Mouse (Mus musculus) cerebellum, adult 8-10 months (tissue): Measurements from ENCODE around the gene Iqgap2.
A peak's percentile ranks its signal among the peaks of the same experiment; 100 is the strongest.

Experiments
- DNase-seq: peaks from one replicate; pipeline ENCODE4 v3.0.0; 2022

The Iqgap2 gene

GRCm38 (mm10) chr13:95822918-95823317, 68.8 kb downstream of the Iqgap2 start:
- DNase-seq = no peak

- DNase-seq = no peak
Observed at GRCm38 (mm10) chr13:95820071-95820470, 71.7 kb downstream of the Iqgap2 start.

GRCm38 (mm10) chr13:95818941-95819340, 72.8 kb downstream of the Iqgap2 start:
- no peak for DNase-seq

DNA sequence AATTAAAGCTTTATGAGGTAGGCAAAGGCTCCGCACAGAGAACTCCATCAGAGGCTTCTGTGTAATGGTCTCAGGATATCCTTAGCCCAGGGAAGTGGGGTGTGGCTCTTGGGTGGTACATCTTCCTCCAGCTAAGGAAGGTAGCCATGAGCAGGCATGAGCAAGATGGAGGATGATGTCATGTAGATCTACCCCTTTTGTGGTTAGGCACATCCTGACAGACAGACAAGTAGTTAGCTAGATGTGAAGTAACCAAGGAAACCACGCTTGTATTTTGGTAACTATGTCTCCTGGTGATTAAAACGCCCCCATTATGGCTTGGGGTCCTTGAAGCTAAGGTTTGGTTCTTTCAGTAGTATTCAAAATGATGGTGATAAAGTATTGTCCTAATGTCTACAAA, 78.1 kb downstream of the Iqgap2 start:
- no peak for DNase-seq

GRCm38 (mm10) chr13:95810796-95811195, 80.9 kb downstream of the Iqgap2 start:
- no peak for DNase-seq

GRCm38 (mm10) chr13:95807106-95807750, 84.5 kb downstream of the Iqgap2 start:
- DNase-seq = no peak

GRCm38 (mm10) chr13:95805469-95806166, 86.1 kb downstream of the Iqgap2 start:
- no peak for DNase-seq

GRCm38 (mm10) chr13:95804113-95804512, 87.6 kb downstream of the Iqgap2 start:
- DNase-seq = no peak

GRCm38 (mm10) chr13:95800925-95801324, 90.8 kb downstream of the Iqgap2 start:
- peak; percentile 27 for DNase-seq

GRCm38 (mm10) chr13:95799322-95799721, 92.4 kb downstream of the Iqgap2 start:
- DNase-seq = no peak

GRCm38 (mm10) chr13:95798721-95799120, 93.0 kb downstream of the Iqgap2 start:
- no peak for DNase-seq

DNA sequence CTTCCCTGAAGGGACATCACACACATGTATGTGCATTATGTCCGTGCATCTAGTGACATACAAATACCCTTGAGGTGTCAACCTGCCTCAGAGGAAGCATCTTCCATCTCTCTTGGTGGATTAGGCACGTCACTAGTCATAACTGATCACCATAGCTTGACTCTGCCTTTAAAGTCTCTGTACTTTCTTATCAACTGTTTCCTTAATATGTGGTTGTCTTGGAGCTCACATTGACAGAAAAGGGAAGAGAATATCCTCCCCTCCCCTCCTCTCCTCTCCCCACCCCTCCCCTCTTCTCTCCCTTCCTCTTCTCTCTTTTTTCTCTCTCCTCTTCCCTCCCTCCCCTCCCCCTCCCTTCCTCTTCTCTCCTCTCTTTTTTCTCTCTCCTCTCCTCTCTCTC, 94.2 kb downstream of the Iqgap2 start:
- no peak for DNase-seq

DNA sequence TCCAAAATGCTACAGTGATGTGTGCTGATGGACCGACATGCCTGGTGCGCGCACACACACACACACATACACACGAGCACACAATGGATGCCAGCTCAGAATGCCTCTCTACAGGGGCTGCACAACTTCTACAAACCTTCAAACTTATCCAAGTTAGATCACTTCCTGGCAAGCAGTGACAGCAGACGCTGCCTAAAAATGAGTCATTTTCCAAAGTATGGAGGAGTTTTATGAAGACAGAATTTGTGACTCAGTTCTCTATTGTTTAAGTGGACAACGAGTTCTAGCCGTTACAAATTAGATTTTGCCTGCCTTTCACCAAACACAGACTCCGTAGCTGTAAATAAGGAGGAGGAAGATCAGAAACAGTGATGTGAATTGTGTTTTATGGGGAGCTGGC, 97.4 kb downstream of the Iqgap2 start:
- no peak for DNase-seq

GRCm38 (mm10) chr13:95790883-95791282, 100.8 kb downstream of the Iqgap2 start:
- no peak for DNase-seq

DNA sequence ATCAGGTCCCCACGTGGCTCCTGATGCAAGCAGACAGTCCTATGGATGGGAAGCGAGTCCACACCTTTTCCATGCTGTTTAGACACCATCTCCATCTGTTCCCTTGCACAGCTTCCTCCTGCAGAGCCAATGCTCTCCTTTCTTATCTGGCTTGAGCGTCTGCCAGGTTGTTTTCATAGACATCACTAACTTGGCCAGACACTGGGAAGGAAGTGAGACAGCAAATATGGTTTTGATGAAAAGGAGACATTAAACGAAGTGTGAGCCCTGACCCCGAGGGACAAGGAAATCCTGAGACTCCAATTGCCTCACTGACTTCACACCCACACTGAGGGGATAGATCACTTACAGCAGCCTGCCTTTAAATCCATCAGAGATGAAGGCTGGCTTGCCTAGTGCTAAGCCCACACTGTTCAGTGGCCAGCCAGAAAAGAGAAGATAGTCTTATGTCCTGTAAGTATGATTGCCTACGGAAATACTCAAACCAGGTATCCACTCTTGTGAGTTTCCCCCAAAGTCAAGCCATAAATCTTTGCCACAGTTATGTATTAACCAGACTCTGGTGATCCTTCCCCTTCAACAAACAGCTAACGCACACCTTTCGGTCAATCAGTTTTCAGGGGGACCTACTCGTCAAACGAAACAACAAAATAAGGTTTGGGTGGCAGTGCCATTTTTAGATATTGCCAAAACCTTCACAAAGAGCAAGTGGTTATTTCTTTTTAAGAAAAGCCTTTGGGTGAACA, 102.9 kb downstream of the Iqgap2 start:
- no peak for DNase-seq

- DNase-seq = no peak
Observed at GRCm38 (mm10) chr13:95782969-95783332, 108.8 kb downstream of the Iqgap2 start.

GRCm38 (mm10) chr13:95782311-95782968, 109.3 kb downstream of the Iqgap2 start:
- DNase-seq = no peak

DNA sequence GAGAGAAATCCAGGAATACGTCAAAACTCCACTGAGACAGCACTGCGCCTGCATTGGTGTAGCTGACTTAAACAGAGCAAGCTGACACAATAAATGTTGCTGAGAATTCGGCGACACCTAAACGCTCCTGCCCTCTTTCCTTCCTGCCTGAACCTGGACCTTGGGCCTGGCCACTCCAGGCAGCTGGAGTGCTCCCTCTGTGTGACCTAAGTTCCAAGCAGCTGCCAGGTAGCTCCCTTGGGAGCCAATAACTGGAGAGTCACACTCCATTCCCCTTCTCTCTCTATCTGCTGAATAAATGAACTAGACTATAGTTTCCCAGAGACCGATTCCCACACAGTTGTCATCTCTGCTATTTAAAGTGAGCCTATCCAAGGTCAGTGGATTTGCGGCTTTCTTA, 111.7 kb downstream of the Iqgap2 start:
- DNase-seq = no peak

- DNase-seq = no peak
Observed at GRCm38 (mm10) chr13:95779261-95779660, 112.5 kb downstream of the Iqgap2 start.

GRCm38 (mm10) chr13:95778761-95779161, 113.0 kb downstream of the Iqgap2 start:
- no peak for DNase-seq

- peak; percentile 9 for DNase-seq
Observed at GRCm38 (mm10) chr13:95777651-95778391, 113.9 kb downstream of the Iqgap2 start.

- peak; percentile 7 for DNase-seq
Observed at GRCm38 (mm10) chr13:95777237-95777636, 114.5 kb downstream of the Iqgap2 start.
